Mouse (Mus musculus) CD4-positive, CD25-positive, alpha-beta regulatory T cell, adult 2 months (primary cell): Measurements from ENCODE around the gene Mrps18a.

Experiments
- DNase-seq: peaks from one replicate; pipeline ENCODE4 v3.0.0-alpha.2; 2012; ENCODE audit warnings: low read depth, low spot score

The Mrps18a gene

DNA sequence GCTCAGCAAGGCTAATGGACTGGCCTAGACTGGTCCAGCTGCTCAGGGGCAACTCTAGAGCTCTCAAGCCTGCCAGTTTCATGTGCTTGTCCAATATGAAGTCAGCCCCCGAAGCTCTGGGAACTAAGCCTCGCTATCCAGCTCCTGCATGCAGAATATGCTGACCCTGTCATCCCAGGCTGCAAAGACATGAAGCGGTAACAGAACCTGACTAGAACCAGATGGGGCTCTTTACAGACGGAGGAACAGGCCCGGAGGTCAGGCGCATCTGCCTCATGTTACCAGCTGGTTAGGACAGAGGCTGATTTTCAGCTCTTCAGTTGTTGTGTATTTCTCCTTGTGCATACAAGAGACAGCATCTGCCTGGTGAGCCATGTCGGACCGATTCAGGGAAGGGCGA is 8.9 kb upstream of the Mrps18a start:
- no peak for DNase-seq

DNA sequence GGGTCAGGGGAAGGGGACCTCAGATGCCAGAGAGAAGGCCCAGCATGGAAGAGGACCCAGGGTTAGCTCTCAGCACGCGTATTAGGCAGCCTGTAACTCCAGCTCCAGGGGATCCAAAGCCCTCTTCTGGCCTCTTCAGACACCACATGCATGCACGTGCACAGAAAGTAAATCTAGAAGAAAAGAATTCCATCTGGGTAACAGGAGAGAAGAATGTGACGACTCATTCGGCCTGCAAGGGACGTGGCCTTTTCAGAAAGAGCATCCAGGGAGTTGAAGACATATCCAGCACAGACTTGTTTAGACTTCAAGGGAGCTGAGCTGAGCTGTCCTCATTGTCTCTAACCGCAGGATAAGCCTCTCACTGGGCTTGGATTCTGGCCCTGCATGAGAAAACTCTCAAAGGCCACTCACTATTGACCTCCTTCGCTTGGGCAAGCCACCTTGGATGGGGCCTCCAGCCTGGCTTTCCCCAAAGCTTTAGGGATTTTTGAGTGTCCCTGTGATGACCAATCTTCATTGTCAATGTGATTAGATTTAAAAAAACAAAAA is 8.1 kb upstream of the Mrps18a start:
- DNase-seq = no peak

DNA sequence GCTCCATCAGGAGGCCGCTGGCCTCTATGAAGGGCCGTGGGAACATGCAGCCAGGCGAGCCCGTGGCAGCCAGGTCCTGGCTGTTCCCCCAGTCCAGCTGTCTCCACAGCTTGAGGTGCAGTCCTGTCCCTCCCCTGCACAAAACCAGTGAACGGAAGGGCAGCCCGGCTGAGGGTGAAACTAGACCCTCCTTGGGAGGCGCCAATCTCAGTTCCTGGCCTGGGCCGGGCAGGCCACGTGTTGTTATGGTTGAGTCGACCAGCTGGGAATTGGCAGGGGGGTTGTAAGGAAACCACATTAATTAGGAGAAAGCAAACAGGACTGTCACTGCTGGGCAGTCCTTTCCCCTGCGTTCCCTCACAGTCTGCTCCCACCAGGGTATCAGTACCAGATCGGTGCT is 6.3 kb upstream of the Mrps18a start:
- no peak for DNase-seq

GRCm38 (mm10) chr17:46108286-46108685 is 2.5 kb upstream of the Mrps18a start:
- DNase-seq = no peak

GRCm38 (mm10) chr17:46115489-46115888 is 4.7 kb downstream of the Mrps18a start:
- DNase-seq = no peak

- DNase-seq = no peak
Observed at GRCm38 (mm10) chr17:46116138-46116537, 5.4 kb downstream of the Mrps18a start.

DNA sequence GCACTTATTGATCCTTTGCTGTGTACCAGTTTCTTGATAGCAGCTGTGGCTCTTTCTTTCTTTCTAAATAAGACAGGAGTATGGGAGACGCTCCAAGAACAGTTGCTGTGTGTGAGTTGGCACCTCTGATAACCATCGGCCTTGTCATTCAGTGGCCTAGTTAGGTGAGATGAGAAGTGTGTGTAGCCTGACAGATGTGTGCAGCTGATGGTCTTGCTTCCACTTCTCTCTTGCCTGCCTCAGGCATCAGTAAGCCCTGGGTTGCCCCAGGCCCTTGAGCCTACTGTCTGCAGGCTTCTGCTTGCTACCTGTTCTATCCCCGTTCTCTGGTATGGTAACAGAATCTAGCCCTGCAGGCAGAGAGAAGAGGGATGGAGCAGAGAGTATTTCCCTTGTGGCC is 6.1 kb downstream of the Mrps18a start:
- DNase-seq = no peak

DNA sequence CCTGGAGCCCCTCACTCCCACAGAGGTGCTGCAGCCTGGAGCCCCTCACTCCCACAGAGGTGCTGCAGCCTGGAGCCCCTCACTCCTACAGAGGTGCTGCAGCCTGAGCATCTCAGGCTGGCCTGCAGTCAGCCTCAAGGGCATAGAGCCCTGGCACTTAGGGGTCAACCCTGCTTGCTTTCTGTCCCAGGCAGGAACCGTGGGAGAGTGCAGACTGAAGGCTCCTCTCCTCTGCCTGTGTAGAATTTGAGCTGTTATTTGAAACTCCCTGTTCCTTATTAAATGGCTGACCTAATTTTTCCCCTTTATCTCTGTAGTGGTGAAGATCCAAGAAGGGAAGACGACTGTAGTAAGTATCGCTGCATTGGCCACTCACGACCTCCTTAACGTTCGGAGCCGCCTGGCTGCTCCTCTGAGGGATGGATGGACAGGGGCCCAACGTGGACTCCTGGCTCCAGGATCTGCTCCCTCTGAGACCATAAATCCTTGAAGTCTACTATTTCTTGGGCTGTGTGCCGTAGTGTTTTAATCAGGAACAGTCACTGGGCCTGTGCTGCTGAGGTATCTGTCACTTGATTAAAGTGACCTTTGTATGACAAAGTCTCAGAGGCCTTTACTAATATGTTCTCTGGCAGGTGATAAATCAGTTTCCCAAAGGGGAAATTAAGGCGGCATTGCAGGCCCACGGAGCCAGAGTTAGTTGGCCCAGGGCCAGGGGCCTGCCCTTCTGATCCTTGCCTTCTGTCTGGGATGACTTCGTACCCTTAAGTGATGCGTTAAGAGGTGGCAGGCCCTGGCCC is 7.0 kb downstream of the Mrps18a start:
- no peak for DNase-seq

- DNase-seq = no peak
Observed at GRCm38 (mm10) chr17:46118423-46118850, 7.7 kb downstream of the Mrps18a start.

DNA sequence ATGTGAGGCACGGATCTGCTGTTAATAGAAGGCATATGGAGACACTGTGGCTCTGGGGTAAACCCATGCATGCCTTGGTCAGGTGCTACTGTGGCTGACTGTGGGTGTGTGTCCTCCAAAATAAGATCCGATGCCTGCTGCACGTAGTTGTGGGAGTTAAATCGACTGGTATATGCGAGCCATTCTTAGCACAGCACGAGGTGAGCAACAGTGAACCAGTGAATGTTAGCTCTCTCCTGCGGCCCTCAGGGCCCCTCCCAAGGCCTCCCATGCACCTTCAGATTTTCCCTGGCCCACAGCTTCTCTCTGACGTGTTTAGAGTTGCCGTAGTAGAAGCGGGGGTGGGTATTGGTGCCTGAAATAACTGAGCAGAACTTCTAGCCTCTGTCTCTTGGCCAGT is 8.9 kb downstream of the Mrps18a start:
- DNase-seq = no peak

DNA sequence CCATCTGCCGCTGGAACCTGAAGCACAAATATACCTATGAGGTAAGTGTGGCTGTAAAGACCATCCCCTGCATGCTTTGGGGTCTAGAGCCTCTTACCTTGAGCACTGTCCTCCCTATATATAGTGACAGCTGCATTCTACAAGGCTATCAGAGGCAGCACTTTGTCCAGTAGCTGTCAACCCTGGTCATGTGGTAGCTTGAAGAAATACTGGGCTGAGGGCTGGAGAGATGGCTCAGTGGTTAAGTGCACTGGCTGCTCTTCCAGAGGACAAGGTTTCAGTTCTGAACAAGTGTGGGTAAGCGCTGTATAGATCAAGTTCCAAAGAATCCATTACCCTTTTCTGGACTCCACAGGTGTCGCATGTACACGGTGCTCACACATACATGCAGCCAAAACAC is 12.0 kb downstream of the Mrps18a start:
- no peak for DNase-seq

GRCm38 (mm10) chr17:46123285-46123684 is 12.5 kb downstream of the Mrps18a start:
- no peak for DNase-seq

DNA sequence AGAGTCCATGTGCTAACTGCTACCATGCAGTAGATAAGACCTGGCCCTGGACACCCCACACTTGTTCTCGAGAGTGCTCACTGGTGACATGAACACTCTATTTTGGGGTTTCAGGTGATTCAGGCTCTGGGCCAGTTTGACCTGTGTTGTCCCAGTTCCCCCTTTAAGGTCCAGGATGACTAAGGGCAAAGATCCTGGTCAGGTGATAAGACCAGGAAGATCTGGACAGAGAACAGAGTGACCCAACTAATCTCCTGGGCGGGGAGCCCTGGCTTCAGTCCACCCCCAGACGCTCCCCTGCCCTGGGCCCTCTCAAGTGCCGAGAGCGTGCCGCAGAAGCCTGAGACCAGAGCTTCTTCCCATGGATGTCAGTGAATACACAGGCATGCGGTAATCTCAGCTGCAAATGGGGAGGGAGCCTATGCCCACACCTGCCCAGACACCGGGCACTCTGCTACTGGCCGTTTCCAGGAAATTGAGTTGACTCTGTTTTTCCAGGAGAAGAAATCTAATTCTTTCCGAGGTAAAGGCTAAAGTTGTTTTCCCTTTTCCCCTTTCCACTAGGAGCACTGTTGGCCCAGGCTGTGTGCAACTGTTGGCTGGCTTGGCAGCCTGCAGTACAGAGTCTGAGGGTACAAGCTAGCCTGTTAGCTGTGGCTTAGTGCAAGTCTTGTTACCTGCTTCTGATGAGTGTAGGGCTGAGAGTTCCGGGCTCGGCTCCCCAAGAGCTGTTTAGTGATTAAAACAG is 13.3 kb downstream of the Mrps18a start:
- DNase-seq = no peak

- DNase-seq = no peak
Observed at GRCm38 (mm10) chr17:46126608-46127007, 15.8 kb downstream of the Mrps18a start.

DNA sequence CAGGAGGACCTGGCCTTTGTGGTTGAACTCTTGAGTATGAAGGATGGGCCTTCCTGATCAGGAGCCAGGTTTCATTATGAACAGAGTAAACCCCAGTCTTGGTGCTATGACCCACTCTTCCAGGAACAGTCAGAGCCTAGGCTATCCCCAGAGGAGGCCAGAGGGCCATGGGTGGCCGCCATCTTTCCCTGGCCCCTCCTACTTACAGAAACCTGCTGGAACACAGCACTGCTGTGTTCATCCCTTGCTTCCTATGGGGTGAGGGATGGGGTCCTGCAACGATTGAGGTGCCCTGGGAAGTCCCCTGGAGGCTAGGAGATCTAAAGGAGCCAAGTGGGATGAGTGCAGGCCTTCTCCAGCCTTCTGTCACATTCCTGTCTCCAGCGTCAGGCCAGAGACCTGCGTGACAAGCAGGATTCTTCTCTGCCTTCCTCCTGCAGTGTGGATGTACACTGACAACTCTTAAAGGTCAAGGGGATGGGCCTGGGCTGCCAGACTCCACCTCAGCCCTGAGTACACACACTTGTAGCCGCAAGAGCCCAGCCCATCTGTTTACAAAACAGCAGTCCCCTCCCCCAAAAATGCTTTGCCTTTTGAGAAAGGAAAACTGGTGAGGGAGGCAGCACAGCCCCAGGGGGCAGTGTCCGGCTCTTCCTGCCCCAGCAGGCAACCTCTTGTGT is 17.2 kb downstream of the Mrps18a start:
- no peak for DNase-seq

DNA sequence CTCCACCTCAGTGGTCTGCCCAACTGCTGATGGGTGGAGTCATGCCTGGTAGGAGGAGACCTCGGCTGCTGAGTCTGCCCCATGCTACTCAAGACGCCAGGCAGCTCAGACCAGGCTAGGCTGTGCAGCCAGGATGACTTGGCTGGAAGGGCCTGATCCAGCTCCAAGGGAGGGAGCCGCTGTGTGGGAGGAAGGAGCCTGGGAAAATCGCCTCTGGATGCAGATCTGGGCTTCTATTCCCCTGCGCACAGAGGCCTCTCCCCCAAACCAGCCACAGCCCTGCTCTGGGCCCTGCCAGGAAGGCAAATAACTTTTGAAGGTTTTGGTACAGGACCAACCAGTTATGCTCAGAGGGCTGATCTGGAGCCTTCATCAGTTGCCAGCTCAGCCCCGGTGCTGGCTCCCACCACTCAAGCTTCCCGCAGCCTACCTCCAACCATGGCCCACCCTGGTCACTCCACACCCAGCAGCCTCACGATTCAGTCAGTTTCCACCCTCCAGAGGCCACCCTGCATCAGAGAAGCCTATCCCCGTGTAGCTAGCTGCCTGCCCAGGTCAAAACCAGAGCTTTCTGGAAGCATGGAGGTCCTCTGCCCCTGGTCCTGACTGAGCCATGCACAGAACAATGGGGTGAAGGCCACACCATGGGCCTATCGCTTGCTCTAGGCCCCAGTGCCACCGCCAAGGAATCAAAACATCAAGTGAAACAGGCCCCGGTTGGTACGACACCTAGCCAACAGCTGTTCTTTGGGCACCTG is 19.1 kb downstream of the Mrps18a start:
- DNase-seq = no peak

- DNase-seq = peak; percentile 73
Observed at GRCm38 (mm10) chr17:46132058-46132718, 21.4 kb downstream of the Mrps18a start.

- no peak for DNase-seq
Observed at GRCm38 (mm10) chr17:46132862-46133261, 22.1 kb downstream of the Mrps18a start.

- no peak for DNase-seq
Observed at GRCm38 (mm10) chr17:46138563-46139236, 27.9 kb downstream of the Mrps18a start.

DNA sequence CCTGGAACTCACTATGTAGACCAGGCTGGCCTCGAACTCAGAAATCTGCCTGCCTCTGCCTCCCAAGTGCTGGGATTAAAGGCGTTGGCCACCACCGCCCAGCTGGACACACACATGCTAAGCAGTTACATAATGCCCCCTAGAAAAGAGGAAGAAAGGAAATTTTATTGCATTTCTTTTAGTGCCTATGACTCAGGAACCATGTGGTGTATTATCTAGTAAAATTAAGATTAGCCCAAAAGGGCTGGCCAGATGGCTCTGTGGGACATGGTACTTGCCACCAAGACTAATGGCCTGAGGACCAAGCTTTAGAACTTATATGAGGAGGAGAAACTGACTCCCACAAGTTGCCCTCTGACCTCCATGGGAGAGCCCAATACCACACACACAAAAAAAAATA is 29.1 kb downstream of the Mrps18a start:
- no peak for DNase-seq
